Mouse (Mus musculus): ENCODE measurements around the gene Ranbp2.

Gene Ranbp2

DNA sequence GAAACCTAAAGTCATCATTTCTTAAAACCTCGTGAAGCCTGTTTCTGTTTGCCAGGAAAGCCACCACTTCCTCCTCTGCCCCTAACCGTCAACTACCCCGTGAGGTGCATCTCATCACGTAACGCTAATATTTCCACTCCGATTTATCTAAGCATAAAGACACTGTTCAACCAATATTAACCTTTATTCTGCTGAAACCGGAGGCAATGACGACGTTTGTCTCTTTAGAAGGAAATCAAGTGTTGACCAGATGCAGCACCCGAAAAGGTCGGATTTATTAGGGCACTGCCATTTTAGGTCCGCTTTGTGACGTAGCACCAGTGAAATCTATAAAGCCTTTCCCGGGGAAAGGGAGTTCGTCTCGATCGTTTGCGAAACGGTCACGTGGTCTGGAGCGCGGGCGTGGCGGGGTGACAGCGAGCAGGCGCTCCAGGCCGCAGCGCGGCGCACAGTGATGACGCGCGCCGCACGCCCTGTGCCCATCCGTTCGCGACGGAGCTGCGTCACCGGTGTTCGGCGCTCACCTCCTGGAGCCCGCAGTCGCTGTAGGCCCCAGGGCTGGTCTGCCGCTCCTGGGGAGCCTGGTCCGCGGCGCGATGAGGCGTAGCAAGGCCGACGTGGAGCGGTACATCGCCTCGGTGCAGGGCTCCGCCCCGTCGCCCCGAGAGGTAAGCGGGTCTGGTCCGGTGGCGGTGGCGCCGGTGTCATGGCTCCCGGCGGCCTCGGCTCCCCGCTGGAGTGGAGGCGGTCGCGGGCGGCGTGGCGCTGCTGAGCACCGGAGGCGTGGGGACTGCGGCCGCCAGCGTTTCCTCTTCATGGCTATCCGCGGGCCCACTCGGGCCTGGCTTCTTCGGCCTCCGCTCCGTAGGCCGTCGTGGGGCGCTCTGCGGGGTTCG, at the start of gene Ranbp2:
Gene Ranbp2 (plus strand): TSS at position 537 of the 896 bp plus-strand sequence.
- peak; percentile 95 for DNase-seq (ENCODE audit: low spot score)

DNA sequence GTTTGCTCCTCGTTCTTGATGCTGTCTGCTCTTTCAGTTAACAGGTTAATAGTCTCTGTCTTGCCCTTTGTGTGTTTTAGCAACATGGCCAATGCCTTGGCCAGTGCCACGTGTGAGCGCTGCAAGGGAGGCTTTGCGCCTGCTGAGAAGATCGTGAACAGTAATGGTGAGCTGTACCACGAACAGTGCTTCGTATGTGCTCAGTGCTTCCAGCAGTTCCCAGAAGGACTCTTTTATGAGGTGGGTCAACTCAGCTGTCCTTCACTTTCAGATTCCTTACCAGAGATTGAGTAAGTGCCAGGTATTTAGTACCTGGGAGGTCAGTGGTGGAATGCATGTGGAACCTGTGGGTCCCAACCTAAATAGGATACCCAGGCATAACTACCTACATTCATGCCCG, 47.8 kb upstream of the Ranbp2 start:
- DNase-seq (ENCODE audit: low spot score): no peak

- DNase-seq (ENCODE audit: low spot score): no peak
These were observed 44.9 kb upstream of the Ranbp2 start for GRCm38 (mm10) chr10:58401838-58402237.

GRCm38 (mm10) chr10:58404639-58405038, 42.1 kb upstream of the Ranbp2 start:
- no peak for DNase-seq (ENCODE audit: low spot score)

DNA sequence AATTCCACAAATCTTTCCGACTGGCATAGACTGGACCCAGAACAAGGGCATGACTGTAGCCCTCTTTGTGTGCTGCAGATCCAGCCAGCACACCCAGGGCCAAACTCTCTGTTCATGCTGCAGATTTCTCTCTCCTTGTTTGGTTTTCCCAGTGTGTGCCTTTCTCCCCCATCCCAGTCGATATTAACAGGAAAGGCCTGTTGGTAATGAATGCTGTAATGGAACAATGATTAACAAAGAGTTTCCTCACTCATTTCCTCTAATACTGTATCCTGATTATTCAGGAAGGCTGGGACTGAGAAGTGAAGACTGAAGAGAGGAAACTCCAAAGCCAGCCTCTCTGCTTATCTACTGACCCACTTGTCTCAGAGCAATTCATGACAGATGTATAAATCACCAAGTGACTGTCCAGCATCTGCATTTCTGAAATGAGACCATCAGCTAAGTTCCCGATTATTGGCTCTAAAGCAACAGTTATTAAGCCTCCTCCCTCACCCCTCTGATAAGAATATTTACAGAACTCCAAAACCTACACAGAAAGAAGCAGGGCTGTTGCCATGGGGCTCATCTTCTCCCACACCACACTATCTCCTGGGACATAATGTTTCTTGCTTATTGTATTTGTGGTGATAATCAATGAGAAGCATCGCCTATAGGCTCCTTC, 41.3 kb upstream of the Ranbp2 start:
- no peak for DNase-seq (ENCODE audit: low spot score)

- DNase-seq (ENCODE audit: low spot score): no peak
These were observed 40.8 kb upstream of the Ranbp2 start for GRCm38 (mm10) chr10:58405949-58406305.

GRCm38 (mm10) chr10:58412331-58412730, 34.4 kb upstream of the Ranbp2 start:
- DNase-seq (ENCODE audit: low spot score): no peak

GRCm38 (mm10) chr10:58412852-58413251, 33.9 kb upstream of the Ranbp2 start:
- DNase-seq (ENCODE audit: low spot score): no peak

- DNase-seq (ENCODE audit: low spot score): no peak
These were observed 30.0 kb upstream of the Ranbp2 start for GRCm38 (mm10) chr10:58416702-58417101.

GRCm38 (mm10) chr10:58418290-58418971, 28.3 kb upstream of the Ranbp2 start:
- DNase-seq (ENCODE audit: low spot score): no peak

DNA sequence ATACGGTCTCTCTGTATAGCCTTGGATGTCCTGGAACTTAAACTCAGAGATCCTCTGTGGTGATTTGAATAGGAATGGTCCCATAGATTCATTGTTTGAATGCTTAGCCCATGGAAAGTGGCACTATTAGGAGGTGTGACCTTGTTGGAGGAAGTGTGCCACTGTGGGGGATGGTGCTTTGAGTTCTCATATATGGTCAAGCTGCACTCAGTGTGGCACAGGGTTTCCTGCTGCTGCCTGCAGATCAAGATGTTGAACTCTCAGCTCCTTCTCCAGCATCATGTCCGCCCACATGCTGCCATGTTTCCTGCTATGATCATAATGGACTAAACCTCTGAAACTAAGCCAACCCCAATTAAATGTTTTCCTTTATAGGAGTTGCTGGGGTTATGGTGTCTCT, 18.8 kb upstream of the Ranbp2 start:
- DNase-seq (ENCODE audit: low spot score): no peak

GRCm38 (mm10) chr10:58445850-58446249, 870 bp upstream of the Ranbp2 start:
- DNase-seq (ENCODE audit: low spot score): no peak

DNA sequence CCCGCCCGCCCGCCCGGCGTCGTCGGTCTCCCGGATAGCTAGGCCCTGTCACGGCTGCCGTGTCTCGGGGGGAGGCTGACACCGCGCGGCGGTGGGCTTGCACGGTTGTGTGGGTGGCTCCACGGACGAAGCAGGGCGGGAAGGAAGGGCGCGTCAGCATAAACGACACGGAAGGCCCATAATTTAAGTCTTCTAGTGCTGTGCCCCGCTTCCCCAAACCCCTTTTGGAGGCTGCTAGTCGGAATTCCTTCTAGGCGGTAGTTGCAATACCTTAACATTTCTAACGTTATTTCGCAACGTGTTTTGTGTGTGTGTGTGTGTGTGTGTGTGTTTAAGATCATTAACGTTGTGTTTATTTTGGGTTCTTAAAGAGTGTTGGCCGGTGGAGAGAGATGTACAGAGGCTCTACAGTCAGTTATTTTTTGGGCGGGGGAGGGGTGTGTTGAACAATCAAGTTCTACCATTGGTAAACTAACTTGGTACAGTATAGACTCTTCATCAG, 611 bp downstream of the Ranbp2 start:
- no peak for DNase-seq (ENCODE audit: low spot score)

- no peak for DNase-seq (ENCODE audit: low spot score)
These were observed 4.9 kb downstream of the Ranbp2 start for GRCm38 (mm10) chr10:58451575-58451974.

DNA sequence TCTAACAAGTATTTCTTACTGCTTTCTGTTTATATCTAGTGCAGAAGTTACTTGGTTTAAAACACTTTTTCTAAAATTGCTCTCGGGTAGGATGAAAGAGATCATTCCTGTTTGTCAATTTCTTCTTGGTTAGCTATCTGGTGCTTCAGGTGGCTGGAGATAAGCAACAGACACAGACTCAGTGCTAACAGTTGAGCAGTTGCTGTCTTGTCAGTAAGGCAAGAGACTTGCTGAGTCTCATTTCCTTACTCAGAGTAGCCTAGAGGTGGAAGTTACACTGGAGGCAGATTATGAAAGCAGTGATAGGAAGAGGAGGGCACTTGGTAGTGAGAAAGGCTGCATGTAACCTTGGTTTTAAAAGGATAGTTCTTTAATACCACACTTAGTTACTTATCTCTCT, 5.5 kb downstream of the Ranbp2 start:
- no peak for DNase-seq (ENCODE audit: low spot score)

DNA sequence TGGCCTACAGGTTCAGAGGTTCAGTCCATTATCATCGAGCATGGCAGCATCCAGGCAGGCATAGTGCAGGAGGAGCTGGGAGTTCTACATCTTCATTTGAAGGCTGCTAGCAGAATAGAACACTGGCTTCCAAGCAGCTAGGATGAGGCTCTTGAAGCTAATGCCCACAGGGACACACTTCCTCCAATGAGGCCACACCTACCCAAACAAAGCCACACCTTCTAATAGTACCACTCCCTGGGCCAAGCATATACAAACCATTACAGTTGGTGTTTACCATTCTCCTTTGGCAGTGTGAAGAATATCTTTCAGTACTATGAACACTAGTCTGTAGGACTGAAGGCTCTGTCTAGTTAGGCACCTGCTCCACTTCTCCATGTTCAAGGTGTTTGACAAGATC, 13.2 kb downstream of the Ranbp2 start:
- DNase-seq (ENCODE audit: low spot score): no peak

DNA sequence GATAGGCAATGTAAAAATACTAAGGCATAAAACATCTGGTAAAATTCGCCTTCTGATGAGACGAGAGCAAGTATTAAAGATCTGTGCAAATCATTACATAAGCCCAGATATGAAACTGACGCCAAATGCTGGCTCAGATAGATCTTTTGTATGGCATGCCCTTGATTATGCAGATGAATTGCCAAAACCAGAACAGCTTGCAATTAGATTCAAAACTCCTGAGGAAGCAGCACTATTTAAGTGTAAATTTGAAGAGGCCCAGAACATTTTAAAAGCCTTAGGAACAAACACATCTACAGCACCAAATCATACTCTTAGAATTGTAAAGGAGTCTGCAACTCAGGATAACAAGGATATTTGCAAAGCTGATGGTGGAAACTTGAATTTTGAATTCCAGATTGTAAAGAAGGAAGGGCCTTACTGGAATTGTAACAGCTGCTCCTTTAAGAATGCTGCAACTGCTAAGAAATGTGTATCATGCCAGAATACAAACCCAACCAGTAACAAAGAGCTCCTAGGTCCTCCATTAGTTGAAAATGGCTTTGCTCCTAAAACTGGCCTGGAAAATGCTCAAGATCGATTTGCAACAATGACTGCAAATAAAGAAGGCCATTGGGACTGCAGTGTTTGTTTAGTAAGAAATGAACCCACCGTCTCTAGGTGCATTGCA, 30.5 kb downstream of the Ranbp2 start:
- no peak for DNase-seq (ENCODE audit: low spot score)

GRCm38 (mm10) chr10:58478071-58478578, 31.4 kb downstream of the Ranbp2 start:
- no peak for DNase-seq (ENCODE audit: low spot score)

- no peak for DNase-seq (ENCODE audit: low spot score)
These were observed 33.3 kb downstream of the Ranbp2 start for GRCm38 (mm10) chr10:58479954-58480490.

GRCm38 (mm10) chr10:58491031-58491430, 44.3 kb downstream of the Ranbp2 start:
- DNase-seq (ENCODE audit: low spot score): no peak

DNA sequence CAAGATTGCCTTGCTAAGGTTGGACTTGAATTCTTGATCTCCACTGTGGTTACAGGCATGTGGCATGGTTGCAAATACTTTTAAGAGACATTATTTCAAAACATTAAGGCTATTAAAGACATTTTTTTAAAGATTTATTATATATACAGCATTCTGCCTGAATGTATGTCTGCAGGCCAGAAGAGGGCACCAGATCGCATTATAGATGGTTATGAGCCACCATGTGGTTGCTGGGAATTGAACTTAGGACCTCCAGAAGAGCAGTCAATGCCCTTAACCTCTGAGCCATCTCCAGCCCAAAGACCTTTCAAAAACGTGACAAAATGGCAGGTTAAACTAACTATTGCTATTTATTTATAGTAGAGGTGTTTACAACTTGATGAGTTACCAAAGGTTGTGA, 48.9 kb downstream of the Ranbp2 start:
- DNase-seq (ENCODE audit: low spot score): no peak

DNA sequence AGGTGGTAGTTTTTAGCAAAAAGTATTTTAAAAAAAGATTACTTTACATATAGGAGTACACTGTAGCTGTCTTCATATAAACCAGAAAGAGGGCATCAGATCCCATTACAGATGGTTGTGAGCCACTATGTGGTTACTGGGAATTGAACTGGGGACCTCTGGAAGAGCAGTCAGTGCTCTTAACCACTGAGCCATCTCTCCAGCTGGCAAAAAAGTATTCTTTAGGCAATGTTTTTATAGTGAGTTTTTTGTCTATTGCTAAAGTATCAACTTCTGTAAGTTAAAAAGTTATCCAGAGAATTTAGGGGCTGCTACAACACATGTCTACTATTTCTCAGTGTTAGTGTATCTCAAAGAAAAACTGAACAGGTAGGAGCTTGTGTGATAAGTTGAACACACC, 50.0 kb downstream of the Ranbp2 start:
- DNase-seq (ENCODE audit: low spot score): no peak
